Mouse (Mus musculus) megakaryocyte, embryonic 14.5 days (primary cell): ENCODE results near the gene Efcab14.

ENCODE experiments used
- FLI1 ChIP-seq: IDR thresholded peaks from 2 replicates; pipeline ENCODE4 v1.6.1; 2012; ENCODE audit warnings: low read length, inconsistent platforms, mixed read lengths
- GATA1 ChIP-seq: IDR thresholded peaks from 3 replicates; pipeline ENCODE4 v1.6.1; 2012; ENCODE audit warnings: mixed read lengths, low read length, inconsistent platforms, borderline replicate concordance

GRCm38 (mm10) chr4:115821431-115821830, 83.9 kb downstream of the Efcab14 start:
- TF ChIP-seq GATA1 (no peak), FLI1 (no peak)
